9 mouse cellular contexts compared by ENCODE assay signal in the genomic region with DNA sequence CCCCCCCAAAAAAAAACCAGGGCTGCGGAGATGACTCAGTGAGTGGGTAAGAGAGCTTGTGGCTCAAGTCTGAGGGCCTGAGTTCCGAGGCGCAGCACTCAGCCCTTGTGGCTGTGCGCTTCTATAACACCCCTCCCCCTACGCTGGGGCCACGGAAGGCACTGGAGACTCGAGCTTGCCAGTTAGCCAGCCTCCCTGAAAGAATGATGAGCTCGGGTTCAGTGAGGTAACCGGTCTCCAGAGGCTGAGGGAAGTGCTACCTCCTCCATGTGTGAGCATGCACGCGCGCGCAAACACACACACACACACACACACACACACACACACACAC.
A peak's percentile ranks its signal among the peaks of the same experiment; 100 is the strongest.
DNase-seq lines count a peak whose midpoint lies in the region; ATAC-seq and TF ChIP-seq lines count a peak whose summit lies in the region.
"Had no signal": no experiment of that assay in that cellular context is flagged by ENCODE, and none has a peak within 500 bp of the region (broad histone marks: within the 10 kb centered on the region; RNA-seq: fewer than 3 reads in every experiment).

No protein-coding gene starts in this region.

- H3K9me3 ChIP-seq in heart, embryonic 10.5 days, result no peaks in the 10 kb centered on the region
- H3K9me3 ChIP-seq in forebrain, embryonic 13.5 days (replicated peaks), result no peaks in the 10 kb centered on the region
- no peaks in the 10 kb centered on the region for H3K9me3 ChIP-seq in midbrain, embryonic 10.5 days (replicated peaks)

- ATAC-seq in forebrain, embryonic 13.5 days, result peak; percentile 73

- peaks cover 21% of the 10 kb centered on the region for H3K4me1 ChIP-seq in heart, embryonic 10.5 days
- peaks cover 33% of the 10 kb centered on the region for H3K4me1 ChIP-seq in forebrain, embryonic 13.5 days
- H3K4me1 ChIP-seq in midbrain, embryonic 10.5 days, result peaks cover 31% of the 10 kb centered on the region

- no peak overlapping the region for H3K27ac ChIP-seq in heart, embryonic 10.5 days
- peak overlapping the region; percentile 65 for H3K27ac ChIP-seq in forebrain, embryonic 13.5 days
- peak overlapping the region; percentile 68 for H3K27ac ChIP-seq in midbrain, embryonic 10.5 days (replicated peaks)
- no peak overlapping the region for H3K27ac ChIP-seq in gastrocnemius, adult 2 months

- 0 out of 2 replicates have a peak, but pooled peaks cover 9% of the 10 kb centered on the region for H3K27me3 ChIP-seq in heart, embryonic 10.5 days (ENCODE audit: insufficient read depth, poor library complexity, severe bottlenecking)
- 0 out of 2 replicates have a peak, but pooled peaks cover 3% of the 10 kb centered on the region for H3K27me3 ChIP-seq in forebrain, embryonic 13.5 days
- 0 out of 2 replicates have a peak, but pooled peaks cover 4% of the 10 kb centered on the region for H3K27me3 ChIP-seq in midbrain, embryonic 10.5 days (ENCODE audit: low read depth, poor library complexity, severe bottlenecking)

- intact Hi-C loops in heart, postnatal 36 days (cut with DNase I), result no loop called here
- intact Hi-C loops in gastrocnemius, adult 2 months (cut with DNase I), result no loop called here

- no peak overlapping the region for H3K9ac ChIP-seq in forebrain, embryonic 13.5 days

- WGBS in heart, embryonic 10.5 days, result 1% methylated on average over 9 of the region's 13 CpGs
- WGBS in forebrain, embryonic 13.5 days, result 3% methylated on average over 9 of the region's 13 CpGs
- WGBS in midbrain, embryonic 10.5 days, result 12% methylated on average over 13 of the region's 13 CpGs

- DNase-seq in heart, embryonic 10.5 days (ENCODE audit: low spot score), result no peak
- DNase-seq in heart, postnatal 36 days, result no peak
- peak; percentile 46 for DNase-seq in R1 (ENCODE audit: low read depth, low spot score)
- DNase-seq in midbrain, embryonic 10.5 days (ENCODE audit: low spot score), result peak; percentile 62
- no peak for DNase-seq in gastrocnemius, adult 2 months
- DNase-seq in thymus, postnatal 10 days (ENCODE audit: low spot score in 2 of 2), result no peak
- no peak for DNase-seq in gastrocnemius, adult 8-10 months (ENCODE audit: low spot score in 2 of 2)
- DNase-seq: kidney, postnatal 14 days had no signal

- peak overlapping the region; percentile 31; the same call in 1 of the 2 replicates for H3K4me3 ChIP-seq in heart, embryonic 10.5 days
- H3K4me3 ChIP-seq in forebrain, embryonic 13.5 days, result no peak overlapping the region
- H3K4me3 ChIP-seq in midbrain, embryonic 10.5 days, result peak overlapping the region; percentile 11; the same call in 1 of the 2 replicates
- no peak overlapping the region for H3K4me3 ChIP-seq in gastrocnemius, adult 2 months

- peak overlapping the region; percentile 42 for H3K4me2 ChIP-seq in forebrain, embryonic 13.5 days

- no peaks in the 10 kb centered on the region for H3K36me3 ChIP-seq in heart, embryonic 10.5 days
- no peaks in the 10 kb centered on the region for H3K36me3 ChIP-seq in forebrain, embryonic 13.5 days (ENCODE audit: poor library complexity, severe bottlenecking)
- no peaks in the 10 kb centered on the region for H3K36me3 ChIP-seq in midbrain, embryonic 10.5 days

- no peak for TF ChIP-seq CTCF in gastrocnemius, adult 2 months (IDR thresholded peaks at IDR 0.05)

Comparison
In these comparisons a context has a peak if more than half of its experiments do, and no peak if none do; other contexts are left out.
1. DNase-seq: peak in R1 (single experiment) and midbrain, embryonic 10.5 days (single experiment); none in heart, embryonic 10.5 days (single experiment), heart, postnatal 36 days (0 of 2), gastrocnemius, adult 2 months (single experiment), thymus, postnatal 10 days (0 of 2) and gastrocnemius, adult 8-10 months (0 of 2).
2. H3K27ac ChIP-seq: peak in forebrain, embryonic 13.5 days (single experiment) and midbrain, embryonic 10.5 days (single experiment); none in heart, embryonic 10.5 days (single experiment) and gastrocnemius, adult 2 months (single experiment).
3. H3K4me3 ChIP-seq: peak in heart, embryonic 10.5 days (single experiment) and midbrain, embryonic 10.5 days (single experiment); none in forebrain, embryonic 13.5 days (single experiment) and gastrocnemius, adult 2 months (single experiment).